8 mouse cellular contexts compared by ENCODE assay signal in the genomic region with DNA sequence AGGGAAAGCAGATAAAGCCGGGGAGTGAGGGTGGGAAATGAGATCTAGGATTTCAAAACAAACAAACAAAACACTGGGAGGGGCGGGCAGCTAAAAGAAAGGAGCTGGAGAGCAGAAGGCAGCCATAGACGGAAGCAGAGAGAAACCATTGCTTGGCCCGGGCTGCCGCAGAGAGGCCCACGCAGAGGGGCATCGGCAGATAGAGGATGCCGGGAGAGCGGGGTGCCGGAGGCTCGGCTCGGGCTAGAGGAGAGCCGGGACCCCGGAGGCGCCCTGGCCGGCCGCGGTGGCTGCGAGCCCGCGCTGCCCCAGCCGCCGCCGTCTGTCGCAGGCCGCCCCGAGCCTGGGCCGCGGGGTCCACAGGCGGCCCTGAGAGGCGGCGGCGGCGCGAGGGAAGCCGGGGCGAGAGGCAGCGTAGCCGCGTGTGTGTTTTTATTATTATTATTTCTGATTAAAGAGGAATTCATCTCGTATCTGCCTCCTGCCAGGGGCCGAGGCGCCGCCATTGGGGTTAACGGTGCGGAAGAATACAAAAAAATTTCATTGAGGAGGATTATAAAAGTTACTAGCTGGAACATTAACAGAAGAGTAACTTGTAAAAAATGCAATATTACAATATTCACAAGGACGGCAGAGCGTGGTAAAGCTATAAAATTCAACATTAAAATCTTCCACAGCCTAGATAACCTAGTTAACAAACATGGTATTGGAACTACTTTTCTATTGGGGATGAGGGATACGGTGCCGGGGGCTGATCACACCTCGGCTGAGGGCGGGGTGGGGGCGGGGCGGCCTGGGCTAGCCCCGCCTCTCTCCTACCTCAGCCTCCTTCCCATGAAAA. TPM values are rescaled to one million over a fixed set of nuclear protein-coding genes. Genes with fewer than 3 reads are reported as not detected.
DNase-seq lines count a peak whose midpoint lies in the region; ATAC-seq and TF ChIP-seq lines count a peak whose summit lies in the region.

No protein-coding gene starts in this region.

- no peak for TF ChIP-seq CTCF in layer of hippocampus, adult 2 months (conservative IDR thresholded peaks at IDR 0.05)

- H3K9me3 ChIP-seq in forebrain, embryonic 11.5 days (ENCODE audit: control insufficient read depth, low read length): no peaks in the 10 kb centered on the region
- no peaks in the 10 kb centered on the region for H3K9me3 ChIP-seq in liver, embryonic 16.5 days (replicated peaks; ENCODE audit: control insufficient read depth, low read length)

- DNase-seq in layer of hippocampus, adult 2 months (ENCODE audit: low spot score in 2 of 2): no peak
- no peak for DNase-seq in layer of hippocampus, adult 11-12 months (ENCODE audit: low spot score)
- DNase-seq in T-cell, adult 2 months (ENCODE audit: low spot score): peak; percentile 5
- peak; percentile 82 for DNase-seq in forebrain, embryonic 11.5 days (ENCODE audit: low spot score)
- DNase-seq in hindlimb bud, embryonic 11.5 days (ENCODE audit: extremely low spot score, low read depth, low spot score): peak; percentile 85
- DNase-seq in yolk sac, embryonic 10.5 days (ENCODE audit: low spot score): peak; percentile 72

- under 1% methylated on average over 55 of the region's 55 CpGs for WGBS in forebrain, embryonic 11.5 days
- 1% methylated on average over 55 of the region's 55 CpGs for WGBS in liver, embryonic 16.5 days (ENCODE audit: insufficient replicate concordance)

- no peaks in the 10 kb centered on the region for H3K36me3 ChIP-seq in forebrain, embryonic 11.5 days (ENCODE audit: control insufficient read depth, insufficient read depth, low read length)
- H3K36me3 ChIP-seq in liver, embryonic 16.5 days (ENCODE audit: control insufficient read depth, insufficient read depth): no peaks in the 10 kb centered on the region

- H3K4me3 ChIP-seq in layer of hippocampus, adult 2 months: peak overlapping the region; percentile 58
- H3K4me3 ChIP-seq in forebrain, embryonic 11.5 days (ENCODE audit: low read depth, low read length): peak overlapping the region; percentile 49
- H3K4me3 ChIP-seq in liver, embryonic 16.5 days (ENCODE audit: low read depth, low read length): peak overlapping the region; percentile 47

- ATAC-seq in forebrain, embryonic 11.5 days (replicated peaks; ENCODE audit: low FRiP score): peak; percentile 70; the same call in 1 of the 2 replicates
- ATAC-seq in liver, embryonic 16.5 days (ENCODE audit: low read depth): no peak
- no peak for ATAC-seq in frontal cortex, adult (ENCODE audit: low TSS enrichment)

- peaks cover 4% of the 10 kb centered on the region; the same call in 1 of the 2 replicates for H3K4me1 ChIP-seq in forebrain, embryonic 11.5 days (replicated peaks; ENCODE audit: control insufficient read depth, insufficient read depth, low read length)
- no peaks in the 10 kb centered on the region for H3K4me1 ChIP-seq in liver, embryonic 16.5 days (ENCODE audit: control insufficient read depth, low read depth, low read length)

- peaks cover 47% of the 10 kb centered on the region for H3K27me3 ChIP-seq in forebrain, embryonic 11.5 days (ENCODE audit: control insufficient read depth, insufficient read depth, low read length)
- peaks cover 62% of the 10 kb centered on the region for H3K27me3 ChIP-seq in liver, embryonic 16.5 days (ENCODE audit: control insufficient read depth, insufficient read depth, low read depth, low read length)

- peak overlapping the region; percentile 84 for H3K27ac ChIP-seq in layer of hippocampus, adult 2 months
- no peak overlapping the region for H3K27ac ChIP-seq in forebrain, embryonic 11.5 days (ENCODE audit: low read depth, low read length)
- no peak overlapping the region for H3K27ac ChIP-seq in liver, embryonic 16.5 days (ENCODE audit: low read length)

- peak overlapping the region; percentile 74 for H3K4me2 ChIP-seq in forebrain, embryonic 11.5 days (ENCODE audit: low read depth, low read length, severe bottlenecking)
- H3K4me2 ChIP-seq in liver, embryonic 16.5 days (ENCODE audit: low read depth, low read length): peak overlapping the region; percentile 54

- peak overlapping the region; percentile 90 for H3K9ac ChIP-seq in forebrain, embryonic 11.5 days (ENCODE audit: low read length)
- H3K9ac ChIP-seq in liver, embryonic 16.5 days (ENCODE audit: low read depth, low read length): peak overlapping the region; percentile 28; the same call in 1 of the 2 replicates

RNA-seq across cellular contexts. Expression of a gene that starts 29.7 kb away (rescaled TPM):
- under 1 TPM; 0.25 to 0.31 TPM for total RNA-seq in layer of hippocampus, adult 2 months (2021)
- polyA plus RNA-seq in forebrain, embryonic 11.5 days (2014; fragmentation: Nextera tagmentation; extraction: Ambion mirVana): 0.20 and 0.39 TPM in 2 replicates
- polyA plus RNA-seq in liver, embryonic 16.5 days (2015; fragmentation: Nextera tagmentation; extraction: Ambion mirVana): not detected in 2 replicates

Comparison
In these comparisons a context has a peak if more than half of its experiments do, and no peak if none do; other contexts are left out.
1. DNase-seq: peak in T-cell, adult 2 months (single experiment), forebrain, embryonic 11.5 days (single experiment), hindlimb bud, embryonic 11.5 days (single experiment) and yolk sac, embryonic 10.5 days (single experiment); none in layer of hippocampus, adult 2 months (0 of 2) and layer of hippocampus, adult 11-12 months (single experiment).
2. Peak in every context shown above with its lines, with median percentiles within 50 percentile points of each other: H3K4me3 ChIP-seq.